Mouse (Mus musculus) mouse embryonic stem cell (cell line): ENCODE data around the gene Trim29.

Source experiments
- in situ Hi-C, 2 experiments: fragments of 300-500 bp; cut with MboI; formaldehyde crosslinking; loops; 1 replicate in 1 of 2; 3 replicates in 1 of 2; pipeline ENCODE4 v1.14.3; 2019 to 2020; ENCODE audit warnings: low sequenced_read_pairs in 2 of 2, low pct_unique_long_range_greater_than_20kb in 1 of 2, mixed read lengths in 1 of 2; ENCODE audit not compliant: unreplicated experiment in 1 of 2

The Trim29 gene

DNA sequence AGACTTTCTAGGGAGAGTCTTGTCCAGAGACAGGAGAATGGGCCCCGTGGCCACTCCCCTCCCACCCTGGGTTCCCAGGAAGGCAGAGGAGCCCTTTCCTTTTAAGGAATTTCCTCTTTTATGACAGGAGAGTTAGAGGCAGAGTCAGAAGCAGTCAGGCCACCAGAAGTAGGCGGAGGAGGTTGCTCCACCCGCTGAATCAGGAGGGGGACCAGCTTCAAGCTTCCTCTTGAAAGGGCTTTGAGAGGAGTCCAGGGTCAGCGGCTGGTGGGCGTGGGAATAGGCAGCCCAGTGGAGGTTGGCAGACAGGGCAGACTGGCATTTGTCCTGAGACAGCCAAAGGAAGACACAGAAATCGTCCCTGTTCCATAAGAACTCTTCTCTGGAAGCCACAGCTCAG is 4.8 kb upstream of the Trim29 start:
- in situ Hi-C loops: no loop called here

DNA sequence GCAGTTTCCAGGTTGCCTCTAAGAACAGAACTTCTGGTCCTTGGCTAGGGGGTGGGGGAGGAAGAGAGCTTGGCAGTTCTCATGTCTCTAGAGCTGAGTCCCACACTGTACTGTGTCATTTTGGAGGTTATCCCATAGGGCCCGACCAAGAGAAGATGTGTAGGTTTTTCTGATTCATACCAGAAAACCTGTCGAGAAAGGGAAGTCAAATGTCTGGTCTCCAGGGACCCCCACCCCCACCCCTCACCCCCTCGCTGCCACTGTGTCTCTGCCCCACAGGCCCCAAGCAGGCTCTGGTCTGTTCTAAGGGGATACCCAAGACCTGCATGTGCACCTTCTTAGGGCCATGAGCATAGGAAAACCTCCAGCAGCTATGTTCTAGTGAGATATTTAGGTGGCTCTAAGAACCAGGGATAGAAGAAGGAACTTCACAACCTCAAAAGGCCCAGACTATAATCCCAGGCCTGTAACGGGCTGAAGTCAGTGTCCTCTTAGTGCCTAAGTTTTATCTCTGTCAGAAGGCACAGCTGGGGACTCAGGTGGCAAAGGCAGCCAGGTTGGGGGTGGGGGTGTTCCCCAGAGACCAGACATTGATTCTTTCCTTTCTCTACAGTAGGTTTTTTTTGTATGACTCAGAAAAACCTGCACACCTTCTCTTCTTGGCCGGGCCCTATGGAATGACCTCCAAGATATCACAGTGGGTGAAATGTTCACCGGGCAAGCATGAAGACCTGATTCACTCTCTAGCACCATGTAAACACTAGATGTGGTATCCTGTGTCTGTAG is 1.4 kb upstream of the Trim29 start:
- in situ Hi-C loops: no loop called here

DNA sequence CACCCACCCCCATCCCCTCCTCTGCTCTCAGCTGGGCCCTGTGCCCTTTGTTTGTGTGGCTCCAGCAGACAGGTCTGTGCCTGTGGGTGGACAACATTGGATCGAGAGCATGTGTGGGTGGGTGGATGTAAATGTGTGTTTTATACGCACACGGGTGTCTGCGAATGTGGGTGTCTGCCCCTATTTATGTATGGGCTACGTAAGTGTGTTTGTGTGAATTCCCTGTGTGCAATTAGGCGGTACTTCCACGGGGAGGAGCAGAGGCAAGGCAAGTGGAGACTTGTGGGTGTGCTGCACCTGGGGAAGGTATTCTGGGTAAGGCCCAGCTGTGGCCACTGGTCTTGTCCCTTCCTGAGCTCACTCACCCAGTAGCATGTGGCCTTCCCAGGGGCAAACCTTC is 1.5 kb downstream of the Trim29 start:
- in situ Hi-C loops: no loop called here

DNA sequence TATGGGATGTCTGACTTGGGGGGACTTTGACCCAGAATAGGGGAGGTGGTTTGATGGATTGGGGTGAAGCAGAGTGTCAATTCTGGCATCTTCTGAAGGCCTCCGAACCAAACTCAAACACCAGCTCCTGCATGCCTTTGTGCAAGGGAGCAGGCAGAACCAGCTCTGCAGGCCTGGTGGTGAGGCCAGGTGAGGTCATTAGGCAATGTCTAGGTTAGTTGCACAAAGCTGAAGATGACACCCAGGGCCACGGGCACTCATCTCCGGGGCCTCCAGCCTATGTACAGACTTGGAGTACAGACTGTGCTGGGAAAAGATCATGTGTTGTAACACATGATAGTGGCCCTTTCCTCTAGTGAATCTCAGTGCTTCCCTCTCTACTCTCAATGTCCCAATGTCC is 3.2 kb downstream of the Trim29 start:
- in situ Hi-C loops: no loop called here

DNA sequence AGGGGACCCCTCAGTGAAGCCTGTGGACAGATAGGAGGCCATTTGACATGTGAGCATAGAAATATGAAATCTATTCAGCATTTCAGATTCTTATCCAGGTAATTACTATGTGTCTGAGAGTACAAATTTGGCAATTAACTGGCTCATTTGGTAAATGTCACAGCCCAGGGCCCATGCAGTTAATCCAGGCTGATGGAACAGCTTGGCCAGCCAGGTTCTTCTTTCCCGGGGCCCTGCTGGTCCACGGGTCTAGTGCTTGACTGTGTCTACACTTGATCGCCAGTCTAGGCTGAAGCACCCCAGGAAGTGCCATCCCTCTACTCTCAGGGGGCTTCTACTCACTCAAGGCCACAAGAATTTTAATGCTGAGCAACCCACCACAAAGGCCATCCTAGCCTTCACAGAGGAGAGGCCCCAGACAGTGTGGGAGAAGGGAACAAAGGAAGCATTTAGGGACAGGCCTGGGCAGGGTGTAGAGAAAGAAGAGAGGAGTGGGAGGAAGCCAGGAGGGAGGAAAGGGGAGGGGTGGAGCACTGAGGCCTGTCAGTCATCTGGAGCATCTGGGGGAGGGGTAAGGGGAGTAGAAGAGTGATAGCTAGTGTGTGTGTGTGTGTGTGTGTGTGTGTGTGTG is 4.8 kb downstream of the Trim29 start:
- in situ Hi-C loops: no loop called here

DNA sequence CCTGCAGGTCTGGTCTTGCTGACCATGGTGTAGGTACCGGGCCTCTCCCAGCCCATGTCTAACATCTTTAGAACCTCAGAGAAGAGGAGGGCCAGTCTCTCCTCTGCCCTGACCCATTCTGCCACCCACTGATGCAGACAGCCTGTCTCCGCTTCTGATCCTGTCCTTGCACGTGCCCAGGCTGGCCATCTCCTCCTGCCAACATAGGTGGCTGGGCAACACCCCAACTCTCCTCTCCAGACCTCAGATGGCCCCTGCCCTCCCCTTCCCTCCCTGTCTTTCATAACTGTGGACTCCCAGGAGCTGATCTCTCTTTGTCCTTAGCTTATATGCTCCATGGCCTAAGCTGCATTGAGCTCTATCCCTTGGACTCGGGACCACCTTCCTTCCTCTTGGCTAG is 5.8 kb downstream of the Trim29 start:
- in situ Hi-C loops: no loop called here

DNA sequence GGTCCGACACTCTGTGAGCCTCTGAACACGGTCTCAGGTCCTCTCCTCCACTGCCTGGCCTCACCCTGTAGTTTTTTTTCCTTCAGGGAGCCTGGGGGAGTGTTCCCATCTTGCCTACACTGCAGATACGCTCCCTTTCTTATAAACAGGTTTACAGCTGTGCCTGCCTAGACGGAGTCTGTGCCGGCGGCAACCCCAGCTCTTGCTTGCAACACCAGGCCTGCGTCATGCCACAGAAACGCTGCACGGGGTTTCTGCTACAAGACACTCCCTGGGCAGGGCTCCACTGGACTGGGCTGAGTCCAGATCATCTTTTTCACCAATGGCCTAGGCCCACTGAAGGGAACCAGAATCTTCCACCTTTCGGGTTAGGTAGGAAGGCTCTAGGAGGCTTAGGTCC is 8.0 kb downstream of the Trim29 start:
- in situ Hi-C loops: no loop called here

DNA sequence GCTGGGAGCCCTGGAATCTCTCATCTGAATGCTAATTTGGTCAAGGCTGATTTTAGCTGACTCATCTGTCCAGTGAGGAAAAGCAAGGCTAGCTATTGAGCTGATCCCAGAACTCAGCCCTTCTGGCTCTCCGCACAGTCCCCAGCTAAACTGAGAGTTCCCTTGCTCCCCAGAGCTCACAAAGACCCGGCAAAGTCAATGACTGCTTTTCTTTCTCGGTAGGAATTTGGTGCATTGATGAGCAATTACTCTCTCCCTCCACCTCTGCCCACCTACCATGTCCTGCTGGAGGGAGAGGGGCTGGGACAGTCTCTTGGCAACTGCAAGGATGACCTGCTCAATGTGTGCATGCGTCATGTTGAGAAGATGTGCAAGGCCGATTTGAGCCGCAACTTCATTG is 11.3 kb downstream of the Trim29 start:
- in situ Hi-C loops: no loop called here

DNA sequence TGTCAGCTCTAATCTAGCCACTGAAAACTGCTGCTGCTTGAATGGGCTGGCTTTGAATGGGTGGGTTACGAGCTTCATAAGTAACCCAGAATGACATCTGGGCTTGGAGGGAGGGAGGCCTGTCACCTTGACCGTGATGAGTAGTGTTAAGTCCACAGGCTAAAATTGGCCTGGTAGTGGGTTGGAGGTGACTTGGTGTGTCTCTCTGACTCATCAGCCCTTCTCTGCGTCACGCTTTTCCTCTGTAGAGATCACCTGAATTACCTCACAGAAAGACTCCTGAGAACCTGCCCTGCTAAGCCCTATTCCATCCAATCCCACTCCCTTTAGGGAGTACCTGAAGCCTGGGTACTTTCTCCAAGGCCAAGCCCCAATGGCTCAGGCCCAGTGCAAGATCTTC is 12.0 kb downstream of the Trim29 start:
- in situ Hi-C loops: no loop called here

DNA sequence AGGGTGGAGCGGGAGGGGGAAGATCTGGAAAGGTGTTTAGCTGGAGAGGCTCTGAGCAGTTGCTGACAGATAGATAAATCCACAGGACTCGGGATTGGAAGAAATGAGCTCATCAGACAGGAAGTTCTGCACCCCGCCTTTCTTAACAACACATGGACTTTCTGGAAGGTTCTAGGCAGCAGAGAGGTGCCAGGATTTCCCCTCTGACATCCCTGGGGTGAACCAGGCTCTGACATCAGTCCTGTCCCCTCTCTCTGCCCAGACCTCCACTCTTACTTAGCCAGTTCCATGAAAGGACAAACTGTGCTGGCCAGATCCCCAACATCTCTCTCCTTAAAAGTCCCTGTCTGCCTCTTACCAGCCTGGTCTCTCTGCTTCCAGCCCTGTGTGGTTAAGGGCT is 14.8 kb downstream of the Trim29 start:
- in situ Hi-C loops: loop anchor here (25.0 kb wide), 2 partner anchors 487 to 512 kb away; no protein-coding TSS in a partner anchor

DNA sequence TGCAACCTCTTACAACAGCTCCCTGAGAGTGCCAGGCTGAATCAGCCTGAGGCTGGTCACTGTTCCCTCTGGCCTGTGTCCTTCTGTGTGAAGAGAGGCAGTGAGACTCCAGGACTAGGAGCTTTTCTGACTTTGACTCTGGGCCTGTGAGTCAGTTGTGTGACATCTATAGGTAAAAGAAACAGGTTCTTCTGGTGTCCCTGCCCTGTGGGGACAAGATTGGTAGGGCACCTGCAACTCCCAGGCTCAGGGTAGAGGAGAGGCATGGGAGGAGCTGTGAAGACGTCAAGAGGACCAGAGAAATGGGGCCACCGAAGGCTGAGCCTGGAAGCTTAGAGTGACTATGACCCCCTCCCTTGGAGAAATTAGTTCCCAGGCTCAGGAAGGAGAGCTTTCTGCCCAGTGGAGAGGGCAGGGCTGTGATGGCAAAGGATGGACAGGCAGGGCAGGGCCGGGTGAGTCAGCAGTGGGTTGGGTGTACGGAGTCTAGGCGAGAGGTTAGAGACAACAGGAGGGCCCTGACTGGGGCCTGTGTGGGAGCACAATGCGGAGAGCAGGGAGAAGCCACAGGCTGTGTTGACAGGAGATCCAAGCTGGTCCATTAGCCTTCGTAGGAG is 15.5 kb downstream of the Trim29 start:
- in situ Hi-C loops: loop anchor here (25.0 kb wide), 2 partner anchors 486 to 511 kb away; no protein-coding TSS in a partner anchor

DNA sequence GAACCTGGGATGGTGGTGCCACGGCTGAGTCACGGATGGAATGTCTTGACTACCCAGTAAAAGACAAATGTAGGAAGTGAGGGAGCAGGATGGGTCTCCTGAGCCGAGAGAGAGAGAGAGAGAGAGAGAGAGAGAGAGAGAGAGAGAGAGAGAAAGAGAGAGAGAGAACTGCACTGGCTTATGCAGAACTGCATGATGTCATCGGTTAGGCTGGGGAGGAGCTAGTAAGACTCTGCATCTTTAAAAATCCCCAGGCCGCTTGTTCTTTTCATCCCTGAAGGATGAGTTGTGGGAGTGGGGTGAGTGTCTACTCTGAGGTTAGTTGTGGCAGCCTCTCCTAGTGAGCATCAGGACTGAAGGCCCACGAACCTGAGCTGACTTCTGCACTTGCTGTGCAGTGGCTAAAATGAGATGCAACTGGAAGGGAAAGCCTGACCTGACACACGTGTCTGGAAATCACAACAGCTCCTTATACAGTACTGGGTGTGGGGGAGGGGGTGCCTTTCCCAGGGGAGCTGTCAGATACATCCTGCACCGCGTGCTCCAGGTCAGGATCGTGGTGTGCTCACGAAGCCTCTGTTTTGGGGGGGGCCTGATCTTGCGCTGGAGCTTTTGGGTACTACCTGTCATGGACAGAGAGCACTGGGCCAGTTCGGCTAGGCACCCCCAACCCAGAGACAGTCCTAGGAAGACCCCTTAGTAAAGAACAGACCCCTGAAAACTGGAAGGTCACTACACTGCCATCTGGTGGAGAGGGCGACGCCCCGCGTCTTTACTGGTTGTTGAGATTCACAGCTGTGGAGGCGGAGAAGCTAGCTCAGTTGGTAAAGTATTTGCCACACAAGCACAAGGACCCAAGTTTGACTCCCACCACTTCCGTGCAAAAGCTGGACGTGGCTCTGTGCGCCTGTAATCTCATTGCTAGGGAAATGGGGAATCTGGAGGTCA is 16.8 kb downstream of the Trim29 start:
- in situ Hi-C loops: loop anchor here (25.0 kb wide), 2 partner anchors 485 to 510 kb away; no protein-coding TSS in a partner anchor

DNA sequence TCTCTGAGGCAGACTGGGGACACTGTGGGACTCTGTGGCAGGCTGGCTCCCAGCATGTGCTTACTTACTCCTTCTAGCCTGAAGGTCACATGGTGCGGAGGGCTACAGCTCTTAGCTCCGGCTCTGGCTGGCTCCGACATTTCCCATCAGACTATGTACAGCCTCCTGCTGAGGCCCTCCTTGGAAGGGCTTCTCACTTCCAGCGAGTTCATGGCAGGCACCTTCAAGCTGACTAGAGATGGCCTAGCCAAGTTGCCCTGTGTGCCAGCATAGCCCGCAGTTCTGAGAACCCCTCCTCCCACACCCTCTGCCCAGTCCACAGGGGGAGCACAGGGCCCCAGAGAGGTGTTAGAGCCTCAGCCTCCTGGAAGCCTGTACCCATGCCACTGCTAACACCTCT is 19.8 kb downstream of the Trim29 start:
- in situ Hi-C loops: loop anchor here (25.0 kb wide), 2 partner anchors 482 to 507 kb away; no protein-coding TSS in a partner anchor

DNA sequence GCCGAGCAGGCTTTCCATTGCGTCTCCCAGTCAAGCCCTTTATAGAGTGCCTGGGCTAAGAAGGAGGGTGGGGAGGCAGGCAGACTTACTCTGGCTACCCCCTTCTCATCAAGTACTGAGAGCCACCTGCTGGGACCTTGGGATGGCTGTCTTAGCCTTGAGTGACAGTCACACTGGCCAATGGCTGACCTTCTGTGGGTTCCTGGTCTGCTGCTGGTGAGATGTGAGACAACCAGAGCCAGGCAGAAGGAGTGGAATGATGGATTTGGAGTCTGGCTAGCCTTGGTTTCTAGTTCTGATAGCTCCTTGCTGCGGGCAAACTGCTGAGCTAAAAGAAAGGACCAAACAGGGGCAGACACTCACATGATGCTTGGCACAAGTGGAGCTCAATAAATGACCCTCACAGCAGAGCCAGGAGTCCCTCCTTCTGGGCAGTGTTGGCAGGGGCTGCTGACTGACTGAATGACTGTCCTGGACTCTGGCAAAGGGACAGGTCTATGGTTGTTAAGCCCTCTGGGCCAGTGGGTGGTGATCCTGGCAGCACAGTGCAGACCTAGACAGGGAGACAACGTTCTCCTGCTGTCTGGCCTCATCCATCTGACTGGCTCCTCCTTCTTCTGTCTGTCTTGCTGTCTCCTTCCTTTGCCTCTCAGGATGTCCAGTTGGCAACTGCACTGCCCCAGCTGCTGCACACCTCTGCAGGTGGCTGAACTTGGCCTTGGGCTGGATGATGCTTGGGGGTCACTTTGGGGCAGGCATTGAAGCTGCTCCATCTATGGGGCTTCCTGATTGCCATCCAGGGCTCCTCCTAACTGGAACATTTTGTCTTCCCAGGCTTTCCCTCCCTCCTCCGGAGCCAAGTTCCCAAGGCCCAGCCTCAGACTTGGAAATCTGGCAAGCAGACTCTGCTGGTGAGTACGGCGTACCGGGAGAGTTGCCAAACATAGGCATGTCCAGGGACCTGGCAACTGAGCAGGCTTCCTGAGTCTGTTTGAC is 21.1 kb downstream of the Trim29 start:
- in situ Hi-C loops: loop anchor here (25.0 kb wide), 2 partner anchors 481 to 506 kb away; no protein-coding TSS in a partner anchor

DNA sequence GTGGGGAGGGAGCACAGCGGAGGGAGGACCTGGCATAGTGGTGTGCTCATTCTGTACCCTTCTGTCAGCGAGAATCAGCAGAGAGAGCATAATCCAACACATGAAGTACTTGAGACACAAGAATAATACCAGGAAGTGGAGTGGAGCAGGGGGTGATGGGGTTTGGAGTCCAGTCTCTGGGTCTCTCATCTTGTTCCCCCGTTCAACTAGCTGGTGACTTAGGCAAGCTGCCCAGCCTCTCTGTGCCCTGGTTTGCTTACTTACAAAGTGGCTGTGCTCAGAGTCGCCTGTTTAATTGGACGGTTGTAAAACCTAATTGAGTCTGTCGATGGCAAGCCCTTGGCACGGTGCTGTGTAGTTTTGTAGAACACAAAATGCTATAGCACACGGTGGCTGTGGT is 23.8 kb downstream of the Trim29 start:
- in situ Hi-C loops: loop anchor here (25.0 kb wide), 2 partner anchors 478 to 503 kb away; no protein-coding TSS in a partner anchor

DNA sequence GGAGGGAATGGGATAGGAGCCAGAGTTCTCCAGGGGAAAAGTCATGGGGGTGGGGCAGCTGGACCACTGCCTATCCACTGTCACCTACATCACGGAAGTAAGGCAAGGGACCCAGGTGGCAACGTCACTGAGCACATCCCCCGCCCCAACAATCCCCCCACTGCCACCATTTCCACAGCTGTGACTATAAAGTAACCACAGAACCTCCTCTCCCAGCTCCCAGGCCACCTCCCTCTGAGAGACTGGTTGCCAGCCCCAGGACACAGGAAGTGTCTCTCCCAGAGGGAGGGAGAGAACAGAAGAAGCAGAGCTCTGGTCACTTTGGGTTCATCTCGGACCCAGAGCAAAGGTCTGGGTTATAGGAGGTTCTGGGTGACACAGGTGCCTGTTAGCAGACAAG is 27.0 kb downstream of the Trim29 start:
- in situ Hi-C loops: loop anchor here (25.0 kb wide), 2 partner anchors 475 to 500 kb away; no protein-coding TSS in a partner anchor

DNA sequence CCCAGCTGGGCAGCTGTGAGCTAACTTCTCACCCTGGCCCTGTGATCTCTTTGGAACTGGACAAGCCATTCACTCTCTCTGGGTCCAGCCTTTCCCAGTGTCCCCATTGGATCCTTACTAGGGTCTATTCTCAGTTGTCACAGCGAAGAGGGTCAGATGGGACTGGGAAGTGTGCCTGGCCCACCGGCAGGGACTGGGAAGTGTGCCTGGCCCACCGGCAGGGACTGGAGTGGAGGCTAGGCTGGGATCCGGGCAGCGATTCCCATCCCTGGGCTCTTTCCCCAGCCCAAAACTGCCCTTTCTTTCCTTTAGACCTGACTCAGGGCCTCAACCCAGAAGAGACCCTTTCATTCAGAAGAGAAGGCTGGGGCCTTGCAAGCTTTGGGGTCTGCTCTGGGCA is 27.4 kb downstream of the Trim29 start:
- in situ Hi-C loops: loop anchor here (25.0 kb wide), 2 partner anchors 474 to 499 kb away; no protein-coding TSS in a partner anchor
